In the genomic region with DNA sequence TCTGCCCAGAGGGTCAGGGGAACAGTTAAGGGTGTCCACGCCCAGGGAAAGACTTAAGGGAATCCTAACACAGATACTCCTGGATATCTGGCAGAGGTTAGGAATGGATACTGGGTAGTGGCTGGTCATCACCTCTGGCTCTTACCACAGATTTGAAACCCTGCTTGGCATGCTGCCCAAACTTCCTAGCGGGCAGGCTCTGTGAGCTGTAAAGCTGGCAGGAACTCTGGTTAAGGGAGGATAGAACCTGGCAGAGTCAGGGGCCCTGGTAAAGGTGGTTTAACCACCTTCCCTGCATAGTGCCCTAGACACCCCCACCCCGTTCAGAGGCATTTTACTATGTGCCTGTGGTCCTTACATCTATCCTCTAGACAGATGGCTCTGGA, we compare ENCODE assay signal across 9 mouse cellular contexts. TPM values are rescaled to one million over a fixed set of nuclear protein-coding genes. Genes with fewer than 3 reads are reported as not detected.
DNase-seq lines count a peak whose midpoint lies in the region; ATAC-seq and TF ChIP-seq lines count a peak whose summit lies in the region.
"Had no signal": no experiment of that assay in that cellular context is flagged by ENCODE, and none has a peak within 500 bp of the region (broad histone marks: within the 10 kb centered on the region; RNA-seq: fewer than 3 reads in every experiment).

No protein-coding gene starts in this region.

- H3K4me3 ChIP-seq in kidney, embryonic 16.5 days (ENCODE audit: low read length) = no peak overlapping the region
- no peak overlapping the region for H3K4me3 ChIP-seq in heart, embryonic 16.5 days (ENCODE audit: low read length)
- H3K4me3 ChIP-seq in left cerebral cortex, adult 2 months = no peak overlapping the region

- ATAC-seq in CD4-positive, CD25-positive, alpha-beta regulatory T cell, adult 4 months = no peak
- ATAC-seq in kidney, embryonic 16.5 days (ENCODE audit: low FRiP score, low TSS enrichment) = no peak
- ATAC-seq in heart, embryonic 16.5 days (replicated peaks; ENCODE audit: extremely low read depth, insufficient read depth, low FRiP score) = 0 out of 2 replicates have a peak, but pooled peaks have one; percentile 34

- no peaks in the 10 kb centered on the region for H3K9me3 ChIP-seq in kidney, embryonic 16.5 days (ENCODE audit: low read length)
- peaks cover 5% of the 10 kb centered on the region; the same call in 1 of the 2 replicates for H3K9me3 ChIP-seq in heart, embryonic 16.5 days (replicated peaks; ENCODE audit: control insufficient read depth, low read length)

- no peak overlapping the region for H3K27ac ChIP-seq in kidney, embryonic 16.5 days (ENCODE audit: low read length)
- peak overlapping the region; percentile 60; the same call in 1 of the 2 replicates for H3K27ac ChIP-seq in heart, embryonic 16.5 days (ENCODE audit: low read length)
- H3K27ac ChIP-seq in left cerebral cortex, adult 2 months = no peak overlapping the region

- no peak overlapping the region for H3K4me2 ChIP-seq in kidney, embryonic 16.5 days (replicated peaks; ENCODE audit: low read depth, low read length)
- H3K4me2 ChIP-seq in heart, embryonic 16.5 days (ENCODE audit: low read depth, low read length) = peak overlapping the region; percentile 27; the same call in 1 of the 2 replicates

- peaks cover 18% of the 10 kb centered on the region for H3K36me3 ChIP-seq in kidney, embryonic 16.5 days (ENCODE audit: insufficient read depth, low read length)
- peaks cover 21% of the 10 kb centered on the region for H3K36me3 ChIP-seq in heart, embryonic 16.5 days (ENCODE audit: control insufficient read depth, insufficient read depth)

- WGBS in kidney, embryonic 16.5 days = 61% methylated on average over 3 of the region's 3 CpGs
- WGBS in heart, embryonic 16.5 days = 26% methylated on average over 3 of the region's 3 CpGs

- H3K27me3 ChIP-seq in kidney, embryonic 16.5 days (ENCODE audit: insufficient read depth, low read length) = no peaks in the 10 kb centered on the region
- no peaks in the 10 kb centered on the region for H3K27me3 ChIP-seq in heart, embryonic 16.5 days (ENCODE audit: control insufficient read depth, insufficient read depth, low read length)

- intact Hi-C loops in left cerebral cortex, adult 2 months (cut with DNase I) = no loop called here

- peaks cover 11% of the 10 kb centered on the region; the same call in 1 of the 2 replicates for H3K4me1 ChIP-seq in kidney, embryonic 16.5 days (ENCODE audit: insufficient read depth, low read length)
- peaks cover 28% of the 10 kb centered on the region for H3K4me1 ChIP-seq in heart, embryonic 16.5 days (ENCODE audit: control insufficient read depth, insufficient read depth, low read length)

- peak; percentile 25 for DNase-seq in CD4-positive, CD25-positive, alpha-beta regulatory T cell, adult 2 months (ENCODE audit: low read depth, low spot score)
- DNase-seq in kidney, adult 9 months = peak; percentile 21
- peak; percentile 51 for DNase-seq in NIH3T3 (ENCODE audit: low read depth)
- DNase-seq in frontal cortex, postnatal 25 days (ENCODE audit: low spot score in 2 of 2) = no peak
- no peak for DNase-seq in left cerebral cortex, adult 2 months (ENCODE audit: extremely low spot score in 1 of 2, low spot score in 2 of 2)
- DNase-seq: lung, adult 2 months had no signal

- H3K9ac ChIP-seq in kidney, embryonic 16.5 days (replicated peaks; ENCODE audit: low read length) = no peak overlapping the region
- no peak overlapping the region for H3K9ac ChIP-seq in heart, embryonic 16.5 days (ENCODE audit: low read length)

- TF ChIP-seq CTCF in left cerebral cortex, adult 2 months (IDR thresholded peaks at IDR 0.05) = no peak

RNA-seq across cellular contexts. Expression of a gene that starts 46.8 kb away (rescaled TPM):
- 10 to 100 TPM; 59.3 to 94.3 TPM for polyA plus RNA-seq in CD4-positive, CD25-positive, alpha-beta regulatory T cell, adult 4 months (2017; shearing (Covaris generic))
- polyA plus RNA-seq in kidney, embryonic 16.5 days (2015; fragmentation: Nextera tagmentation; extraction: Ambion mirVana) = 1.4 and 1.8 TPM in 2 replicates
- 4.3 and 5.8 TPM in 2 replicates for polyA plus RNA-seq in heart, embryonic 16.5 days (2015; fragmentation: Nextera tagmentation; extraction: Ambion mirVana)
- total RNA-seq in left cerebral cortex, adult 2 months (2021) = 1 to 10 TPM; 5.6 TPM

Comparison
In these comparisons a context has a peak if more than half of its experiments do, and no peak if none do; other contexts are left out.
1. DNase-seq: peak in CD4-positive, CD25-positive, alpha-beta regulatory T cell, adult 2 months (single experiment), kidney, adult 9 months (single experiment) and NIH3T3 (single experiment); none in frontal cortex, postnatal 25 days (0 of 2) and left cerebral cortex, adult 2 months (0 of 2).